Mouse (Mus musculus) heart, embryonic 16.5 days (tissue): ENCODE measurements at regions not wholly inside any gene's neighbourhood (a gene's known extent, or its start where the extent isn't known, plus 50 kb on each side); places are given as distances from the start of the nearest gene placed in this dataset.
A peak's percentile ranks its signal among the peaks of the same experiment; 100 is the strongest.

Source experiments
- ATAC-seq: fragments of 200-750 bp; cut with Nextera tagmentation; replicated peaks from 2 replicates; pipeline ENCODE4 v1.8.0; 2017; ENCODE audit warnings: moderate number of reproducible peaks; ENCODE audit not compliant: insufficient read depth, low FRiP score; ENCODE audit errors: extremely low read depth
- H3K27ac ChIP-seq: fragments of 300-500 bp; sonication (generic); 2 replicates; pipeline ENCODE4 v1.5.1; 2014; ENCODE audit warnings: mild to moderate bottlenecking, low read length, control low read depth, moderate library complexity
- H3K27me3 ChIP-seq: fragments of 300-500 bp; sonication (generic); 2 replicates; pipeline ENCODE4 v1.6.1; 2014; ENCODE audit warnings: low read length, mixed read lengths; ENCODE audit not compliant: control insufficient read depth, insufficient read depth
- H3K36me3 ChIP-seq: fragments of 300-500 bp; sonication (generic); 2 replicates; pipeline ENCODE4 v1.6.1; 2014; ENCODE audit not compliant: control insufficient read depth, insufficient read depth
- H3K4me1 ChIP-seq: fragments of 300-500 bp; sonication (generic); 2 replicates; pipeline ENCODE4 v1.6.1; 2014; ENCODE audit warnings: low read length, mixed read lengths; ENCODE audit not compliant: control insufficient read depth, insufficient read depth
- H3K4me2 ChIP-seq: fragments of 300-500 bp; sonication (generic); 2 replicates; pipeline ENCODE4 v1.6.1; 2014; ENCODE audit warnings: low read depth, mild to moderate bottlenecking, control low read depth, low read length
- H3K4me3 ChIP-seq: fragments of 300-500 bp; sonication (generic); 2 replicates; pipeline ENCODE4 v1.5.1; 2014; ENCODE audit warnings: mild to moderate bottlenecking, control low read depth, low read length
- H3K9ac ChIP-seq: fragments of 300-500 bp; sonication (generic); 2 replicates; pipeline ENCODE4 v1.6.1; 2014; ENCODE audit warnings: low read length, control low read depth
- H3K9me3 ChIP-seq: fragments of 300-500 bp; sonication (generic); replicated peaks from 2 replicates; pipeline ENCODE4 v1.6.1; 2016; ENCODE audit warnings: low read length; ENCODE audit not compliant: control insufficient read depth
- WGBS: fragments of 180-500 bp; shearing (Covaris S2); extraction: QIAGEN DNeasy Blood & Tissue Kit; methylation state at CpG from one replicate; pipeline ENCODE4 v1.1.7; 2014; 5-methylcytosine and 5-hydroxymethylcytosine counted together

GRCm38 (mm10) chr4:101356954-101357891 is 61.9 kb upstream of the Ak4 start:
- no peaks in the 10 kb centered on the region for H3K27me3 ChIP-seq
- H3K9ac ChIP-seq = peak overlapping the region; percentile 77
- WGBS = 8% methylated on average over 31 of the region's 31 CpGs
- peak overlapping the region; percentile 79 for H3K4me3 ChIP-seq
- H3K36me3 ChIP-seq = no peaks in the 10 kb centered on the region
- H3K4me1 ChIP-seq = peaks cover 14% of the 10 kb centered on the region
- peak overlapping the region; percentile 98 for H3K4me2 ChIP-seq
- no peaks in the 10 kb centered on the region for H3K9me3 ChIP-seq
- no peak; the same call in 1 of the 2 replicates for ATAC-seq
- peak overlapping the region; percentile 93 for H3K27ac ChIP-seq

GRCm38 (mm10) chr4:101356093-101356953 is 62.8 kb upstream of the Ak4 start:
- H3K27me3 ChIP-seq = no peaks in the 10 kb centered on the region
- H3K9ac ChIP-seq = peak overlapping the region; percentile 77
- no peaks in the 10 kb centered on the region for H3K36me3 ChIP-seq
- peak overlapping the region; percentile 98 for H3K4me2 ChIP-seq
- H3K4me1 ChIP-seq = peaks cover 14% of the 10 kb centered on the region
- peak overlapping the region; percentile 79 for H3K4me3 ChIP-seq
- H3K27ac ChIP-seq = peak overlapping the region; percentile 93
- no peaks in the 10 kb centered on the region for H3K9me3 ChIP-seq
- under 1% methylated on average over 106 of the region's 107 CpGs for WGBS
- peak; percentile 78 for ATAC-seq

GRCm38 (mm10) chr4:101355431-101356092 is 63.5 kb upstream of the Ak4 start:
- ATAC-seq = no peak
- 1% methylated on average over 30 of the region's 31 CpGs for WGBS
- Histone ChIP-seq H3K9me3 (no peaks in the 10 kb centered on the region), H3K4me2 (peak overlapping the region; percentile 98), H3K4me3 (peak overlapping the region; percentile 79), H3K27ac (peak overlapping the region; percentile 93), H3K4me1 (peaks cover 14% of the 10 kb centered on the region), H3K36me3 (no peaks in the 10 kb centered on the region), H3K27me3 (no peaks in the 10 kb centered on the region), H3K9ac (peak overlapping the region; percentile 77)

- peak overlapping the region; percentile 98 for H3K4me2 ChIP-seq
- peak overlapping the region; percentile 79 for H3K4me3 ChIP-seq
- WGBS = 7% methylated on average over 7 of the region's 7 CpGs
- peak overlapping the region; percentile 93 for H3K27ac ChIP-seq
- peak overlapping the region; percentile 77 for H3K9ac ChIP-seq
- ATAC-seq = no peak
- H3K27me3 ChIP-seq = no peaks in the 10 kb centered on the region
- peaks cover 14% of the 10 kb centered on the region for H3K4me1 ChIP-seq
- H3K36me3 ChIP-seq = no peaks in the 10 kb centered on the region
- H3K9me3 ChIP-seq = no peaks in the 10 kb centered on the region
These were observed 64.1 kb upstream of the Ak4 start for GRCm38 (mm10) chr4:101354951-101355350.

GRCm38 (mm10) chr4:101354086-101354855 is 64.8 kb upstream of the Ak4 start:
- 16% methylated on average over 7 of the region's 7 CpGs for WGBS
- ATAC-seq = no peak
- H3K27me3 ChIP-seq = no peaks in the 10 kb centered on the region
- H3K27ac ChIP-seq = peak overlapping the region; percentile 93
- H3K4me1 ChIP-seq = peaks cover 14% of the 10 kb centered on the region
- peak overlapping the region; percentile 79 for H3K4me3 ChIP-seq
- H3K9me3 ChIP-seq = no peaks in the 10 kb centered on the region
- H3K4me2 ChIP-seq = peak overlapping the region; percentile 98
- no peaks in the 10 kb centered on the region for H3K36me3 ChIP-seq
- peak overlapping the region; percentile 77 for H3K9ac ChIP-seq

- Histone ChIP-seq H3K27ac (no peak overlapping the region), H3K4me1 (peaks cover 12% of the 10 kb centered on the region), H3K36me3 (no peaks in the 10 kb centered on the region), H3K9ac (no peak overlapping the region), H3K9me3 (no peaks in the 10 kb centered on the region), H3K27me3 (no peaks in the 10 kb centered on the region), H3K4me2 (no peak overlapping the region), H3K4me3 (no peak overlapping the region)
- WGBS = 87% methylated on average over 4 of the region's 4 CpGs
- ATAC-seq = no peak
These were observed 66.9 kb upstream of the Ak4 start for GRCm38 (mm10) chr4:101352178-101352577.

GRCm38 (mm10) chr4:101351716-101352115 is 67.4 kb upstream of the Ak4 start:
- no peak overlapping the region for H3K4me3 ChIP-seq
- no peak overlapping the region for H3K27ac ChIP-seq
- WGBS = 92% methylated on average over 3 of the region's 3 CpGs
- no peaks in the 10 kb centered on the region for H3K9me3 ChIP-seq
- H3K27me3 ChIP-seq = no peaks in the 10 kb centered on the region
- H3K4me2 ChIP-seq = no peak overlapping the region
- H3K36me3 ChIP-seq = peaks cover under 1% of the 10 kb centered on the region; the same call in 1 of the 2 replicates
- no peak overlapping the region for H3K9ac ChIP-seq
- no peak for ATAC-seq
- peaks cover 12% of the 10 kb centered on the region for H3K4me1 ChIP-seq

- no peaks in the 10 kb centered on the region for H3K27me3 ChIP-seq
- no peaks in the 10 kb centered on the region for H3K9me3 ChIP-seq
- H3K4me3 ChIP-seq = no peak overlapping the region
- no peak overlapping the region for H3K27ac ChIP-seq
- H3K4me1 ChIP-seq = peaks cover 12% of the 10 kb centered on the region
- WGBS = 88% methylated on average over 8 of the region's 8 CpGs
- no peak for ATAC-seq
- H3K36me3 ChIP-seq = peaks cover 9% of the 10 kb centered on the region; the same call in 1 of the 2 replicates
- H3K9ac ChIP-seq = no peak overlapping the region
- H3K4me2 ChIP-seq = no peak overlapping the region
These were observed 68.4 kb upstream of the Ak4 start for GRCm38 (mm10) chr4:101350656-101351055.
